Mouse (Mus musculus) monocyte, adult 2 months (primary cell): ENCODE results near the gene Ltbp2.

ENCODE experiments used
- DNase-seq, 2 experiments: peaks; one replicate each; pipeline ENCODE4 v3.0.0; 2022; ENCODE audit warnings: low spot score in 2 of 2, low read depth in 1 of 2

The Ltbp2 gene

DNA sequence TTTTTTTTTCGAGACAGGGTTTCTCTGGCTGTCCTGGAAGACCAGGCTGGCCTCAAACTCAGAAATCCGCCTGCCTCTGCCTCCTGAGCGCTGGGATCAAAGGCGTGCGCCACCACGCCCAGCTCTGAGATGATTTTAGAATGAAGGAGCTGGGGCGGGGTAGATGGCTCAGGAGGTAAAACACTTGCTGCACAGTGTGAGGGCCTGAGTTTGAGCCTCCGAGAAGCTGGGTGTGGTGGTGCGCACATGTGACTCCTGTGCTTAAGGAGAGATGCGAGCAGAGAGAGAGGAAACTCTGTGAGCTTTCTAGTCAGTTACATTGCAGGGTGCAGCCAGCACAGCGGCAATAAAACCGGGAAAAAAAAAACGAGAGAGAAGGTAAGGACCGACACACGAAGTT, 110.8 kb downstream of the Ltbp2 start:
- DNase-seq: no peak

DNA sequence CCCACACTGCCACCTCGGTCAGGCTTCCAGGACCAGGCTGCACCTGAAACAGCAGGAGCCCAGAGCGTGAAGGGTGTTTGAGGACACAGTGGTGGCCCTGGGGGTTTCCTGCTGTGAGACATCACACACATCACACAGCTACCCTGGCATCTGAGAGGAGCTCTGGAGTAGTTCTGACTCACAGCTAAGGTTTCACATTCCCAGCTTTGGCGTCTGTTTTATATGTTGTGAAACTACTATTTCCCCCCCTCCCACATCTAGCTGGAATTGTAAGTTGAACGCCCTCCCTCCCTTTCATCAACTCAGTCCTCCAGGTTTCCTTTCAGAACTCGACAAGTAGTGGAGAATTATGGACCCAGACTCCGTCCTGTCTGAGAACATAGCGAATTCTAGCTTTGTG, 111.6 kb downstream of the Ltbp2 start:
- DNase-seq: no peak

DNA sequence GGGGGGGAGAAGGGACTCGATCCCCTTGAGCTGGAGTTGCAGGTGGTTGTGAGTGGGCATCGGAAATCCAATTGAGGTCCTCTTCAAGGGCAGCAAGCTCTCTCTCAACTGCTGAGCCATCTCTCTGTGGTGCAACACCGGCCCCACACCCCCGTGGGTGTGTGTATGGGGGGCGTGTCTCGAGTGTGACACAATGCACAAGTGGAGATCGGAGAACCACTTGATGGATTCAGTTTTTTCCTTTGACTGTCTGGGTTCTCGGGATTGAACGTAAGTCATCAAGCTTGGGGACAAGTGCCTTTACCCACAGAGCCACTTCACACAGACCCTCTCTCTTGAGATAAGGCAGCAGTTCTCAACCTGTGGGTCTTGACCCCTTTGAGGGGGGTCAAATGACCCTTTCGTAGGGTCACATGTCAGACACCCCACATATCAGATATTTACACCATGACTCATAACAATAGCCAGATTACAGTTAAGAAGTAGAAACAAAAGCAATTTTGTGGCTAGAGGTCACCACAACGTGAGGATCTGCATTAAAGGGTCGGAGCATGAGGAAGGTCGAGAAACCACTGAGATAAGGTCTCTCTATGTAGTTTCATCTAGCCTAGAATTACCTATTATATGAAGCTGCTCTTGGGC, 112.6 kb downstream of the Ltbp2 start:
- DNase-seq: no peak

DNA sequence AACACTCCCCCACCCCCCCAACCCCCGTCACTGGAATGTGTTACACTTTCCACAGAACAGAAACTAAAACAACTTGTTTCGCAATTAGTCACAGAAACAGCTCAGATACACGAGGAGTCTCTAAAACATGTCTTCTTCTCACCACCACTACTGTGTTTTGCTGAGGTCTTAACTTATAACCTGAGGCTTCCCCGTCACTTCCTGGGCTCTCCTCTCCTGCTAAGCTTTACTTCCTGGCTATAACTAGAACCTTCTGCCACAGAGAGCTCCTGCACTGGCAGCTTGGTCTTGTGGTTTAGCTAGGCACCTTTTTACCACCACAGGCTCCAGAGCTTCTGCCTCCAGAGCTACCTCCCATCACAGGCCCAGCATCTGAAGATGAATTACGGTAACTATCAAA, 113.8 kb downstream of the Ltbp2 start:
- DNase-seq: peak in 1 of 2 experiments; percentile 19

DNA sequence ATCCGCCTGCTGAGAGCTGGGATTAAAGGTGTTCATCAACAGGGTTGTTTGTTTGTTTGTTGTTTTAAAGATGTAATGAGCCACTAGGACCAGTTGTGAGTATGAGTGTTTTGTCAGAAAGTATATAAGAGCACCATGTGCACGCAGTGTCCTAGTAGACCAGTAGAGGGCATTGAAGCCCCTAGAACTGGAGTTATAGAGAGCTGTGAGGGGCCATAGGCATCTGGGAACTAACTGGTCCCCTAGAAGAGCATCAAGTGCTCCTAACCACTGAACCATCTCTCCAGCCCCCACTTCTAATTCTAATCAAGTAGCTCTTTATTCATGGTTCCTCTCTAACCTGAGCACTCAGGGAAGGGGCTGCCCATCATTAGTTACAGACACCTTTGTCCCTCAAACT, 117.3 kb downstream of the Ltbp2 start:
- no peak for DNase-seq

DNA sequence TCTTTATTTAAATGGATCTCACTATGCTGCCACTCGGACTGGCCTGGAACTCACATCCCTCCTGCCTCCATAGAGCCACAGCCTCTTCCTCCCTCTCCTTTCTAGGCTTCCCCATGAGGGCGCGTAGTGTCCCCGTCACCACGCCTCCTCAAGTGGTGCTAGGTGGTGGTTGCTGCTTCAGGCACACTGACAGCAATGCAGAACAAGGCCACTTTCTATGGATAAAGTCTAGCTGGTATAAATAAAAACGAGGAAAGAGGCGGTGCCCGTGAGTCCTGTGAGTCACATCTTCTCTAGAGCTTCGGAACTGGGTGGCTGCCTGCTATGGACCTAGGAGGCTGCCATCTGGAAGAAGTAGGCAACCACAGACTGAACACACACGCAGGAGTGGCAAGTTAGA, 120.3 kb downstream of the Ltbp2 start:
- DNase-seq: no peak

DNA sequence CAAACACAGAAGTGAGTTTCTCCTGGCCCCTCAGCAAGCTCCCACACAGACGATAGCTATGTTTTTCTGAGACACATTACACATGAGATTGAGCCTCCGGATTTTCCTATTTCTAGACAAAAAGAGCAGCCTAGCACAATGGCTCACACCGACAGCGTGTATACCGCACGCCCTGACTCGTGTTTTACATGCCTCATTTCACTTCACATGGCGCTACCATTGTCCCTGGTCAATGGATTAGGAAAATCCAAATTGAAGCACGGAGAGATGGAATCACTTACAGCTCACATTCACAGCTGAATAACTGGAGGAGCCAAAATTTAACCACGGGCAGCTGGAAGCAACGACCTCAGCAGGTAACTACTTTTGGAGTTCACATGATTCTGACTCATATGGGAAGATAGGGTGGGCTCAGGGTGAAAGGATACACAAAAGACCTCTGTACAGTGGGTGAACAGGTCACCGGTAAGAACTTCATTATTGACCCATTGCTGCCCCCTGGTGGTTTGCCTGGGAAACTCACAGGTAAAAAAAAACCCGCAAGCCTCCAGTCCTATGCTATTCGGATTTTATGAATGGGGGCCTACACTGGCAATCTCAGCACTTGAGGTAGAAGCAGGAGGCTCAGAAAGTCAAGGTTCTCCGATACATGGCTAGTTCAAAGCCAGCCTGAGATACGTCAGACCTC, 121.2 kb downstream of the Ltbp2 start:
- peak in 1 of 2 experiments; percentile 32 for DNase-seq

DNA sequence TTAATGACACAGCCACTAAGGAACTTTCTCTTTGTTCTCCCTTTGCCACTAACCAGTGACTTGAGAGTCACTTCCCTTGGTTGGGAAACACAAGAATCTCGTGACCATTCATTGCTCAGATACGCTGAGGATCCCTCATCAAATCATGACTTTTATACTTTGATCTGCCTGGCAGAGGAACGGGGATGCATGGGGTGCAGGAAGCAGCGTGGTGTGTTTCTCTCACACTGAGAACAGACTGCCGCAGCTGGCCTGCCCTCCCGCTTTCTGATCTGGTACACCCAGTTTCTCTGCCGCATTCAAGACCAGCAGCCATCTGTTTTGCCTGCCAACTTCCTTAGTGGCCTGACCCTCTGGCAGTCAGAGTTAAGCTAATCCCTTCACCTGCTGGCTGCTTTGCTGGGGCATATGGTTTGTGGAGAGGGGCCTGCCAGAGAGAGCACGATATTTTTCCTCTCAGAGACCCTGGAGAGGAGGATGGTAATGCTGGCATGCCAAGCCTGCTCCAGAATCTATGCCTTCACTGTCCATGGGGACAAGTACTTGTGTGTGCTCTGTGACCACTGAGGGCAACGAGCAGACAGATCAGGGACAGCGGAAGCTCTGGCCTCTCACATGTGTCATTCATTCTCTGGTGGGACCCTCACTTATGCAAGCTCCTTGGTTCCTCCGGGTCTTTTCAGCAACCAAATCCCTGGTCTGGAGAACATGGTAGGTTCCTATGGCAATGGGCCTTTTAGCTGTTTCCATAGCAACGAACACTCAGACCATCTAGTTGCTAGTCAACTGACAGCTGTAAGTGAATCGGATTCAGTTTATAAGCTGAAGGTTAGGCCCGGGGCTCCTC, 124.0 kb downstream of the Ltbp2 start:
- DNase-seq: peak; percentile 65

DNA sequence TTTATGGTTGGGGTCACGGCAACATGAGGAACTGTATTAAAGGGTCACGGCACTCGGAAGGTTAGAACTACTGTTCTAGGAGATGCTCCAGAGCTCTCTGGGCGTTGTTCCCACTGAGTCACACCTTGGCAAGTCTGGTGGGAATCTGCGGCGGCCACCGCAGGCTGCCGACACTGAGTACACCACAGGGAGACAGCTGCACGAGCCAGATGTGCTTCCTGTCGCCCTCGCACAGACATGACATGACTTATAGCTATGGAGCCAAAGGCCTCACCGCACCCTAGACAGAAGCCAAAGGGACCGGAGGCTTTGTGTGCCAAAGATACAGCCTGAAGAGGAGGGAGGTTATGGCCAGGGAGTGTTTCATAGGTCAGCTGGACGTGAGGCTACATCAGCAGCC, 125.7 kb downstream of the Ltbp2 start:
- DNase-seq: no peak

DNA sequence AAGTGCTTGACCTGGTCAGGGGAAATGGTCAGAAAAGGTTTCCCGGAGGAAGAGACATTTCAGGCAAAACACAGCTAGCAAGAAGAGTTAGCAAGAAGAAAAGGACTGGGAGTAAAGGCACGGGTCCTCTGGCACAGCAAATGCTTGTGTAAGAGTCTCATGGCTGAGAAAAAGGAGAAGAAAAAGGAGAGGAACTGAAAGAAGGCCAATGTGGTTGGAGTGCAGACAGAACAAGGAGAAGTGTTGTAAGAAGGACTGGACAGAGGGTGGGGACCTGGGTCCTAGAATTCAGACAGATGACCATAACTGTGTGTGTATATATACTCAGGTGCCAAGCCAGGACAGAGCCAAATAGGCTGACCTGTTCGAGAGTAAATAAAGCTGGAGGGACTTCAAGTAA, 128.2 kb downstream of the Ltbp2 start:
- DNase-seq: peak; percentile 26 to 62

DNA sequence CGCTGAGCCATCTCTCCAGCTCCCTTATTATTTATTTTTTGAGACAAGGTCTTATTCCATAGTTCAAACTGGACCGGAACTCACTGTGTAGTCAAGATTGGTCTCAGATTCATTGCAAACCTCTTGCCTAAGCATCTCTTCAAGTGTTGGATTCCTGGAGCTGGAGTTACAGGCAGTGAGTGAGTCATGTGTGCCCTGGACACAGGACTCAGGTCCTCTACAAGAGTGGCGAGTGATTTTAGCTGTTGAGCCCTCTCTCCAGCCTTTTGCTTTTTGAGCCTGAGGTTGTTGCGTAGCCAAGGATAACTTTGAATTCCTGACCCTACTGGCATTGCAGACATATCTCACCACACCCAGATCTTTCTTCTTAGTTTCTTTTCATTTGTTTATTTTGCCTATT, 130.6 kb downstream of the Ltbp2 start:
- no peak for DNase-seq

DNA sequence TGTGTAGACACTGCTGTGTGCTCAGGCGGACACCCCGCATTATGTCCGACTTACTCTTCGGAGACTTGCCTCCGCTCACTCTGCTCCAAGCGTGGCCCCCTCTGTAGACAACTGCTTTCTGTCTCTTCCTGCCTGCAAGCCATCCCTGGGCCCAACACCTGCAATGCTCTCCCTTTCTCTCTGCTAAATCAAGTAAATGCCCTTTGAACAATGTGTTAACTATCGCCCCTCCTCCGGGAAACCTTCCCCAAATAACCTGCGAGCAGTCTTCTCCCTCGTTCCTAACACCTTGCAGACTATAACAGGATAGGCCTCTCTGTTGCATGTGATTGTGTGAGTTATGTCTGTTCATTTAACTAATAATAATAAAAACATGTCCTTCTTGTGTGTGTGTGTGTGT, 132.8 kb downstream of the Ltbp2 start:
- no peak for DNase-seq

DNA sequence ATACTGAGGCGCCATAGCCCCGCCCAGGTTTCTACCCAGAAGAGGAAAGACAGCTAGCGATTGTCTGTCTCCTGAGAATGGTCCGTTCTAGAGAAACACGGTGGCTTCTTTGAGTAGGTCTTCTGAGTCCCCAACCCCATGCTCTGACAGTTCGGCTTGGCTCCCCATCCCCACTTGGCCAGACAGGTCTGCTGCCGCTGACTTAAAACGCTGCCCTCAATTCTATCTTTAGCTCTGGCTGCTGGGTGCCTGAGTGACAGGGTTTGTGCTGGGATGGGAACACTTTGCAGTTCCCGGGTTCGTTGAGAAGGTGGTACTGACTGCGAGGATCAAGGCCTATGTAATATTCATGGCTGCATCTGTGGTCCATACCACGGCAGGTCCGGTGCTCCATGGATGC, 143.0 kb downstream of the Ltbp2 start:
- DNase-seq: no peak
